Mouse (Mus musculus) naive thymus-derived CD4-positive, alpha-beta T cell, adult 2 months (primary cell): Measurements from ENCODE around the gene Gtpbp8.

Source experiments
- DNase-seq: peaks from one replicate; pipeline ENCODE4 v3.0.0-alpha.2; 2011; ENCODE audit warnings: low read depth

The Gtpbp8 gene

GRCm38 (mm10) chr16:44725286-44726223, 20.6 kb downstream of the Gtpbp8 start:
- DNase-seq = peak; percentile 88

- no peak for DNase-seq
Observed at GRCm38 (mm10) chr16:44724847-44725246, 21.3 kb downstream of the Gtpbp8 start.

- DNase-seq = peak; percentile 89
Observed at GRCm38 (mm10) chr16:44724083-44724787, 21.9 kb downstream of the Gtpbp8 start, which contains the start of gene Nepro. Gene Nepro (plus strand): TSS chr16:44724301.

- DNase-seq = no peak
Observed at GRCm38 (mm10) chr16:44722666-44723065, 23.5 kb downstream of the Gtpbp8 start.

GRCm38 (mm10) chr16:44720518-44720917, 25.6 kb downstream of the Gtpbp8 start:
- peak; percentile 51 for DNase-seq

GRCm38 (mm10) chr16:44719349-44719748, 26.8 kb downstream of the Gtpbp8 start:
- no peak for DNase-seq

- no peak for DNase-seq
Observed at GRCm38 (mm10) chr16:44717838-44718237, 28.3 kb downstream of the Gtpbp8 start.

- no peak for DNase-seq
Observed at GRCm38 (mm10) chr16:44717141-44717634, 29.0 kb downstream of the Gtpbp8 start.

GRCm38 (mm10) chr16:44716305-44717140, 29.6 kb downstream of the Gtpbp8 start:
- peak; percentile 60 for DNase-seq

GRCm38 (mm10) chr16:44703458-44703857, 42.7 kb downstream of the Gtpbp8 start:
- DNase-seq = no peak

GRCm38 (mm10) chr16:44702272-44702671, 43.9 kb downstream of the Gtpbp8 start:
- DNase-seq = no peak

- no peak for DNase-seq
Observed at GRCm38 (mm10) chr16:44701155-44701554, 45.0 kb downstream of the Gtpbp8 start.

- DNase-seq = no peak
Observed at GRCm38 (mm10) chr16:44697473-44698205, 48.5 kb downstream of the Gtpbp8 start.

- DNase-seq = no peak
Observed at GRCm38 (mm10) chr16:44695859-44696620, 50.1 kb downstream of the Gtpbp8 start.

- DNase-seq = no peak
Observed at GRCm38 (mm10) chr16:44695214-44695858, 50.8 kb downstream of the Gtpbp8 start.

- DNase-seq = no peak
Observed at GRCm38 (mm10) chr16:44693695-44694094, 52.5 kb downstream of the Gtpbp8 start.

- DNase-seq = no peak
Observed at GRCm38 (mm10) chr16:44692541-44692940, 53.6 kb downstream of the Gtpbp8 start.

- DNase-seq = peak; percentile 83
Observed at GRCm38 (mm10) chr16:44691561-44692141, 54.5 kb downstream of the Gtpbp8 start.

- peak; percentile 16 for DNase-seq
Observed at GRCm38 (mm10) chr16:44691066-44691465, 55.1 kb downstream of the Gtpbp8 start.
